Mouse (Mus musculus) WW6 (cell line): Measurements from ENCODE around the gene Ciz1.

Experiments
- DNase-seq: peaks from one replicate; pipeline ENCODE4 v3.0.0-alpha.2; 2013; ENCODE audit warnings: low read depth, low spot score

Ciz1 gene

GRCm38 (mm10) chr2:32415801-32416200 lies 63.7 kb downstream of the Ciz1 start:
- DNase-seq, result no peak

DNA sequence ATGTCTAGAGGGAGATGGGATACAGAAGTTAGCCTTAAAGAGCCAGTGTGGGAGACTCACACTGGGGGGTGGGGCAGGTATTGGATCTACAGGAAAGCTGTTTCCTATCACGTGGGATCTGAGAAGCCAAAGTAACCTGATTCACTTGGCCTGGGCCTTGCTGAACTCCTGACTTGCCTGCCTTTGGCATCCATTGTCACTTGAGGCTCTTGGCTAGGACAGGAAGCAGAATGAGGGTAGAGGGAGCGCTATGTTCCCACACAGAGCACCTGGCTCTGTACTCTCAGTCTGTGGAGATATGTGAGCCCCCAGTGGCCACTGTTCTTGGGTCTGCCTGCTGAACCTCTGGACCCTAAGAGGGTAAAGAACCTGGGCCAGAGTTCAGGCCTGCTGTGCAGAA lies 64.4 kb downstream of the Ciz1 start:
- no peak for DNase-seq

GRCm38 (mm10) chr2:32417486-32417885 lies 65.4 kb downstream of the Ciz1 start:
- DNase-seq, result no peak

- DNase-seq, result no peak
Observed at GRCm38 (mm10) chr2:32418430-32419151, 66.5 kb downstream of the Ciz1 start.

- DNase-seq, result no peak
Observed at GRCm38 (mm10) chr2:32419359-32419758, 67.2 kb downstream of the Ciz1 start.

DNA sequence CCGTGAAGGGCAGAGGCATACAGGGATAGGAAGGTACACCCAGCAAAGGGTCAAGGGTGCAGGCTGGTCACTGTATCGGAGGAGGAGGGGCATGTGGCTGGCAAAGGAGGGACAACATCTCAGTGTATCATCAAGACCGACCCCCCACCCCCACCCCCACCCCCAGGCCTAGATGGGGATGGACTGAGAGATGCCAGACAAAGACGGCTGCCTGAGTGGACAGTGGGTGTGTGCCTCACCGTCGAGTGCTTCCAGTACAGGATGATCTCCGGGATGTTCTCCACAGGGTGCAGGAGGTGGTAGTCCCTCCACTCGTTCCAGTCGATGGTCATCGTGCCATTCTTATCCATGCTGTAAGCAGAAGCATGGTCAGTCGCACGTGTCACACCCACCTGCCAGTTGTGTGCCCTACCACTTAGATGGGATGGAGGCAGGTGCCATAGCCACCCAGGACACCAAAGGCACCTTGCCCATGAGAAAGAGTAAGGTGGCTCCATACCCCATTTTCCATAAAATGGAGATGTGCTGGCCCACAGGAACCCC lies 68.0 kb downstream of the Ciz1 start:
- DNase-seq, result no peak

DNA sequence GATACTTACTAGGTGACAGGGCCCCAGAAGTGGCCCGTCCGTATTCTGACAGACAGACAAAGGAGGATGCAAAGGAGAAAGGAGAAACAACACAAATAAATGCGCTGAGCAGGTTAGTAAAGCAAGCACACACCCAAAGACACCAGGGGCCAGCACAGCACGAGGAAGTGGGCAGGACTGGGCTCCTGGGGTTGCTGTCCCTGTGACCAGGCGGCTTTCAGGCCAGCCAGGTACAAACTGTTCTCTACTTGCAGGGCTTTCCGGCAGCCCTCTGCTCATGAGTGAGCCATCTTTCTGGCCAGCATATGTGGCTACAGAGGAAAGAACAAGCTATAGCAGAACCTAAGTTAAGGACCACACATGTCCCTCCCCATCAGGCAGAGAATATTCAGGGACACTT lies 68.5 kb downstream of the Ciz1 start:
- no peak for DNase-seq

DNA sequence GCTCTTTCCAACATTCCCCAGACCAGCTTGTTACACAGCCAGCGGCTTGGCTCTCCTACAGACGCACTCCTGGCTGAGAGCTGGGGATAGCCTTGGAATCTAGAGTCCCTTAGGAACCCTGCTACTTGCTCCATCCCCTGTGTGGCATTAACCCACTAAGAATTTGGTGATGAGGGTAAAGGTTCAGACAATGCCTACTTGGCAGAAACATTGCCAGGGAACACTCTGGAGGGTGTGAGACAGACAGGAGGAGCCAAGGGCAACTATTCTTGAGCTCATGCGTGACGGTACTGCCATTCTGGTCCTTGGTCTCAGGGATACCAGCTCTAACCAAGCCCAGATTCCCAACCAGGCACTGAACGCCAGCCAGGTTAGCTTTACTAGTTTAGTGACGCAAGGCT lies 69.7 kb downstream of the Ciz1 start:
- no peak for DNase-seq

GRCm38 (mm10) chr2:32423481-32424331 lies 71.6 kb downstream of the Ciz1 start:
- peak; percentile 46 for DNase-seq

- DNase-seq, result no peak
Observed at GRCm38 (mm10) chr2:32424796-32425195, 72.7 kb downstream of the Ciz1 start.

DNA sequence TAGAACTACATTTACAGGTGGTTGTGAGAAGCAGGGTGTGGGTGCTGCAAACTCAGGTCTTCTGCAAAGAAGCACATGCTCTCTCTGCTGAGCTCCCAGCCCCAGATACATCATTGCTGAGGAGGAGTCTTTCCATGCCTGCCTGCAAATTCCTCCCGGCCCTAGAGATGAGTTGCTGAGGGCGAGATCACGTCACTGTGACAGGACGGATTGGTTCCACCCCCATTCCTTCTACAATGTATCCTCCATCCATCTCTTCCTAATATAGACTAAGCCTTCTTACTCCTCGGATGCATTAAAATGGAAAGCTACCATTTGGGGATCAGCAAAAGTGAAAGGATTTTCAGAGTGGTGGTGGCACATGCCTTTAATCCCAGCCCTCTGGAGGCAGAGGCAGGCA lies 73.4 kb downstream of the Ciz1 start:
- no peak for DNase-seq

DNA sequence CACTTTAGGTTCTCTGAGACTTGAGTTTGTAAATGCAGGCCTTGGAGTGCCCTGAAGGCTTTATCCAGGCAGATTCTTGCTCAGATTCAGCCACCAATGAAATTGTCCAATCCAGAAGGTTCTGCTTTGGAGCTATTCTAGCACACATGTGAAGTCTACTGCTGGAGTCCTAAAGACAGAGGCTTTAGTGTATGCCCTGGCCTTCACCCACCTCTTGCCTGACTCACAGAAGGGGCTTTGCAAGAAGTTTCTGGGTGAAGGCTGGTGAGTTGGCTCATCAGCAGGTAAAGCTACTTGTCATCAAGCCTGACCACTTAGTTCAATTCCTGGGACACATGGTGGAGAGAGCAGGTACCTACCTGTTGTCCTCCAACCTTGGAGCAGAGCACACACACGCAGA lies 74.0 kb downstream of the Ciz1 start:
- DNase-seq, result no peak

DNA sequence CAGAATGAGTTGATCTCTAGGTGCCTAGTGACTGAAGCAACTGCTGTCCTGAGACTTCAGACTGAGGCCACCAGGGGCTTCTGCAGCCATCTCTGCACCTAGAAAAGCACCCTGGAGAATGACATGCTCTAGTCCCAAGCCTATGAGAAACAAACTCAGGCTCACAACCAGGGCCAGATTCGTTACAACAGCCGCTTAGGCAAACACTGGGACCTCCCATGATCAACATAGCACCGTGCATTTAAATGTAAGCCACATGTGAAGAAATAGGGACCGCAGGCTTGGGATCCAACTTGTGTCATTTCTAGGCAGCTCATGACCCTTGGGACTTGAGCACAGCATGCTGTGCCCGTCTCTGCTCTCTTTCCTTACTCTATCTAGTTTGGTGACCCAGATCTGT lies 75.6 kb downstream of the Ciz1 start:
- no peak for DNase-seq

DNA sequence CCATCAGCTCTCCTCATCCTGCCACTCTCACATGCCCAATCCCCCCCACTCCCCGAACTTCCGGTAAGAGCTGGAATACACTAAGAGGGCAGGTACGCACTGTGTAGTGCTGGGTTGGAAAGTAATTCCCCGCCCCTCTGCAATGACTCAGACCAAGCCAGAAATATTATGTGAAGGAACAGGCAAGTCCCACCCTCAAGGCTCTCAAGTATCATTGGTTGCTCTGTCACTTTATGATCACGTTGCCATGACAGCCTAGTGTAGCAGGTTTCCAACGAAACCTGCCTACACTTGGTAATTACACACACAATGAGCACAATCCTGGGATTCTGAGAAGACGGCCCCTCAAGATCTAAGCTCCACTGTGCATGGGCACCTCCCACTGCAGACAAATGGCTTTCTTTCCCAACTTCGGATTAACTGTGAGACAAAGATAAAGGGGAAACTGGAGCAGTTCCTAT lies 76.2 kb downstream of the Ciz1 start:
- no peak for DNase-seq

- DNase-seq, result no peak
Observed at GRCm38 (mm10) chr2:32429215-32429891, 77.2 kb downstream of the Ciz1 start.
